Mouse (Mus musculus): ENCODE results near the gene Caln1. TPM values are rescaled to one million over a fixed set of nuclear protein-coding genes. Genes with fewer than 3 reads are reported as not detected.

Gene Caln1
- polyA plus RNA-seq, 2 experiments: 0.91 to 1.3 TPM

GRCm38 (mm10) chr5:130335462-130335861 is 33.8 kb upstream of the Caln1 start:
- no peak overlapping the region for H3K27ac ChIP-seq (replicated peaks; ENCODE audit: low read depth, low read length)
- H3K9me3 ChIP-seq (ENCODE audit: control insufficient read depth, low read length): no peaks in the 10 kb centered on the region
- no peak overlapping the region for H3K4me2 ChIP-seq (replicated peaks; ENCODE audit: low read depth, low read length, severe bottlenecking)
- DNase-seq (ENCODE audit: low spot score) (no peak), ATAC-seq (ENCODE audit: low FRiP score, low read depth) (no peak)
- H3K4me3 ChIP-seq (replicated peaks; ENCODE audit: low read length): no peak overlapping the region
- no peak for TF ChIP-seq POLR2A (IDR thresholded peaks at IDR 0.05; ENCODE audit: borderline replicate concordance, extremely low read depth, insufficient read depth, insufficient read length)
- no peaks in the 10 kb centered on the region for H3K4me1 ChIP-seq (ENCODE audit: control insufficient read depth, insufficient read depth, low read length)
- 95% methylated on average over 4 of the region's 4 CpGs for WGBS
- H3K9ac ChIP-seq (ENCODE audit: low read depth, low read length, severe bottlenecking): no peak overlapping the region
- H3K27me3 ChIP-seq (ENCODE audit: control insufficient read depth, insufficient read depth, low read length): no peaks in the 10 kb centered on the region
- peaks cover 38% of the 10 kb centered on the region for H3K36me3 ChIP-seq (ENCODE audit: control insufficient read depth, insufficient read depth, low read length)

- Histone ChIP-seq H3K4me3 (replicated peaks; ENCODE audit: low read length) (no peak overlapping the region), H3K4me2 (replicated peaks; ENCODE audit: low read depth, low read length, severe bottlenecking) (no peak overlapping the region), H3K36me3 (ENCODE audit: control insufficient read depth, insufficient read depth, low read length) (peaks cover 50% of the 10 kb centered on the region), H3K9ac (ENCODE audit: low read depth, low read length, severe bottlenecking) (no peak overlapping the region), H3K4me1 (ENCODE audit: control insufficient read depth, insufficient read depth, low read length) (no peaks in the 10 kb centered on the region), H3K9me3 (ENCODE audit: control insufficient read depth, low read length) (no peaks in the 10 kb centered on the region), H3K27me3 (ENCODE audit: control insufficient read depth, insufficient read depth, low read length) (no peaks in the 10 kb centered on the region), H3K27ac (replicated peaks; ENCODE audit: low read depth, low read length) (no peak overlapping the region)
- no peak for DNase-seq (ENCODE audit: low spot score)
- no peak for TF ChIP-seq POLR2A (IDR thresholded peaks at IDR 0.05; ENCODE audit: borderline replicate concordance, extremely low read depth, insufficient read depth, insufficient read length)
- ATAC-seq (ENCODE audit: low FRiP score, low read depth): no peak
- 94% methylated on average over 15 of the region's 15 CpGs for WGBS
Observed at GRCm38 (mm10) chr5:130340656-130341055, 28.6 kb upstream of the Caln1 start.

GRCm38 (mm10) chr5:130344999-130345398 is 24.3 kb upstream of the Caln1 start:
- WGBS: 96% methylated on average over 7 of the region's 7 CpGs
- H3K4me2 ChIP-seq (replicated peaks; ENCODE audit: low read depth, low read length, severe bottlenecking): no peak overlapping the region
- H3K27ac ChIP-seq (replicated peaks; ENCODE audit: low read depth, low read length): no peak overlapping the region
- H3K9me3 ChIP-seq (ENCODE audit: control insufficient read depth, low read length): no peaks in the 10 kb centered on the region; the same call in 1 of the 2 replicates
- no peak overlapping the region for H3K9ac ChIP-seq (ENCODE audit: low read depth, low read length, severe bottlenecking)
- H3K4me3 ChIP-seq (replicated peaks; ENCODE audit: low read length): no peak overlapping the region
- no peaks in the 10 kb centered on the region for H3K4me1 ChIP-seq (ENCODE audit: control insufficient read depth, insufficient read depth, low read length)
- DNase-seq (ENCODE audit: low spot score) (no peak), ATAC-seq (ENCODE audit: low FRiP score, low read depth) (no peak)
- no peaks in the 10 kb centered on the region for H3K27me3 ChIP-seq (ENCODE audit: control insufficient read depth, insufficient read depth, low read length)
- H3K36me3 ChIP-seq (ENCODE audit: control insufficient read depth, insufficient read depth, low read length): peaks cover 27% of the 10 kb centered on the region; the same call in 1 of the 2 replicates
- no peak for TF ChIP-seq POLR2A (IDR thresholded peaks at IDR 0.05; ENCODE audit: borderline replicate concordance, extremely low read depth, insufficient read depth, insufficient read length)

- no peak overlapping the region for H3K9ac ChIP-seq (ENCODE audit: low read depth, low read length, severe bottlenecking)
- 83% methylated on average over 2 of the region's 2 CpGs for WGBS
- no peaks in the 10 kb centered on the region for H3K27me3 ChIP-seq (ENCODE audit: control insufficient read depth, insufficient read depth, low read length)
- H3K27ac ChIP-seq (replicated peaks; ENCODE audit: low read depth, low read length): no peak overlapping the region
- no peak overlapping the region for H3K4me3 ChIP-seq (replicated peaks; ENCODE audit: low read length)
- no peaks in the 10 kb centered on the region for H3K4me1 ChIP-seq (ENCODE audit: control insufficient read depth, insufficient read depth, low read length)
- no peak for TF ChIP-seq POLR2A (IDR thresholded peaks at IDR 0.05; ENCODE audit: borderline replicate concordance, extremely low read depth, insufficient read depth, insufficient read length)
- H3K36me3 ChIP-seq (ENCODE audit: control insufficient read depth, insufficient read depth, low read length): peaks cover 18% of the 10 kb centered on the region; the same call in 1 of the 2 replicates
- no peaks in the 10 kb centered on the region; the same call in 1 of the 2 replicates for H3K9me3 ChIP-seq (ENCODE audit: control insufficient read depth, low read length)
- no peak for ATAC-seq (ENCODE audit: low FRiP score, low read depth)
- no peak overlapping the region for H3K4me2 ChIP-seq (replicated peaks; ENCODE audit: low read depth, low read length, severe bottlenecking)
- no peak for DNase-seq (ENCODE audit: low spot score)
Observed at GRCm38 (mm10) chr5:130345871-130346270, 23.4 kb upstream of the Caln1 start.

GRCm38 (mm10) chr5:130355223-130355622 is 14.0 kb upstream of the Caln1 start:
- H3K27ac ChIP-seq (replicated peaks; ENCODE audit: low read depth, low read length): no peak overlapping the region
- no peaks in the 10 kb centered on the region for H3K36me3 ChIP-seq (ENCODE audit: control insufficient read depth, insufficient read depth, low read length)
- no peaks in the 10 kb centered on the region for H3K9me3 ChIP-seq (ENCODE audit: control insufficient read depth, low read length)
- H3K4me2 ChIP-seq (replicated peaks; ENCODE audit: low read depth, low read length, severe bottlenecking): no peak overlapping the region
- no peak overlapping the region for H3K9ac ChIP-seq (ENCODE audit: low read depth, low read length, severe bottlenecking)
- ATAC-seq (ENCODE audit: low FRiP score, low read depth) (no peak), DNase-seq (ENCODE audit: low spot score) (no peak)
- H3K4me1 ChIP-seq (ENCODE audit: control insufficient read depth, insufficient read depth, low read length): no peaks in the 10 kb centered on the region
- H3K4me3 ChIP-seq (replicated peaks; ENCODE audit: low read length): no peak overlapping the region
- 53% methylated on average over 7 of the region's 7 CpGs for WGBS
- no peak for TF ChIP-seq POLR2A (IDR thresholded peaks at IDR 0.05; ENCODE audit: borderline replicate concordance, extremely low read depth, insufficient read depth, insufficient read length)
- H3K27me3 ChIP-seq (ENCODE audit: control insufficient read depth, insufficient read depth, low read length): no peaks in the 10 kb centered on the region

- no peaks in the 10 kb centered on the region for H3K36me3 ChIP-seq (ENCODE audit: control insufficient read depth, insufficient read depth, low read length)
- no peaks in the 10 kb centered on the region for H3K4me1 ChIP-seq (ENCODE audit: control insufficient read depth, insufficient read depth, low read length)
- H3K4me2 ChIP-seq (replicated peaks; ENCODE audit: low read depth, low read length, severe bottlenecking): no peak overlapping the region
- no peak overlapping the region for H3K9ac ChIP-seq (ENCODE audit: low read depth, low read length, severe bottlenecking)
- 75% methylated on average over 4 of the region's 4 CpGs for WGBS
- no peak for TF ChIP-seq POLR2A (IDR thresholded peaks at IDR 0.05; ENCODE audit: borderline replicate concordance, extremely low read depth, insufficient read depth, insufficient read length)
- ATAC-seq (ENCODE audit: low FRiP score, low read depth) (no peak), DNase-seq (ENCODE audit: low spot score) (no peak)
- H3K9me3 ChIP-seq (ENCODE audit: control insufficient read depth, low read length): no peaks in the 10 kb centered on the region
- no peak overlapping the region for H3K27ac ChIP-seq (replicated peaks; ENCODE audit: low read depth, low read length)
- no peak overlapping the region for H3K4me3 ChIP-seq (replicated peaks; ENCODE audit: low read length)
- H3K27me3 ChIP-seq (ENCODE audit: control insufficient read depth, insufficient read depth, low read length): no peaks in the 10 kb centered on the region
Observed at GRCm38 (mm10) chr5:130363111-130363510, 6.1 kb upstream of the Caln1 start.

Data from limb, embryonic 14.5 days (tissue).